ENCODE assay signal across 8 mouse cellular contexts in genomic region chr10:80754594-80755290, GRCm38 (mm10). TPM values are rescaled to one million over a fixed set of nuclear protein-coding genes. Genes with fewer than 3 reads are reported as not detected.
DNase-seq lines count a peak whose midpoint lies in the region; ATAC-seq lines count a peak whose summit lies in the region.

Gene Dot1l, plus strand, starts transcription at chr10:80755206.

- no peaks in the 10 kb centered on the region for H3K27me3 ChIP-seq in forebrain, embryonic 11.5 days (ENCODE audit: control insufficient read depth, insufficient read depth, low read length)
- H3K27me3 ChIP-seq in heart, embryonic 16.5 days (ENCODE audit: control insufficient read depth, insufficient read depth, low read length) = no peaks in the 10 kb centered on the region
- H3K27me3 ChIP-seq in liver, embryonic 15.5 days = no peaks in the 10 kb centered on the region
- H3K27me3 ChIP-seq in neural tube, embryonic 12.5 days (replicated peaks) = no peaks in the 10 kb centered on the region

- H3K27ac ChIP-seq in forebrain, embryonic 11.5 days (ENCODE audit: low read depth, low read length) = peak within 1 kb of the TSS; percentile 66
- H3K27ac ChIP-seq in heart, embryonic 16.5 days (ENCODE audit: low read length) = peak within 1 kb of the TSS; percentile 89
- peak within 1 kb of the TSS; percentile 87 for H3K27ac ChIP-seq in liver, embryonic 15.5 days (replicated peaks)
- peak within 1 kb of the TSS; percentile 87 for H3K27ac ChIP-seq in neural tube, embryonic 12.5 days

- peak within 1 kb of the TSS; percentile 98 for H3K4me3 ChIP-seq in forebrain, embryonic 11.5 days (ENCODE audit: low read depth, low read length)
- peak within 1 kb of the TSS; percentile 97 for H3K4me3 ChIP-seq in heart, embryonic 16.5 days (ENCODE audit: low read length)
- peak within 1 kb of the TSS; percentile 96 for H3K4me3 ChIP-seq in liver, embryonic 15.5 days (replicated peaks)
- peak within 1 kb of the TSS; percentile 99 for H3K4me3 ChIP-seq in neural tube, embryonic 12.5 days

- no peaks in the 10 kb centered on the region for H3K9me3 ChIP-seq in forebrain, embryonic 11.5 days (ENCODE audit: control insufficient read depth, low read length)
- H3K9me3 ChIP-seq in heart, embryonic 16.5 days (replicated peaks; ENCODE audit: control insufficient read depth, low read length) = no peaks in the 10 kb centered on the region
- H3K9me3 ChIP-seq in liver, embryonic 15.5 days (replicated peaks) = no peaks in the 10 kb centered on the region
- no peaks in the 10 kb centered on the region for H3K9me3 ChIP-seq in neural tube, embryonic 12.5 days

- H3K4me2 ChIP-seq in forebrain, embryonic 11.5 days (ENCODE audit: low read depth, low read length, severe bottlenecking) = peak within 1 kb of the TSS; percentile 83
- H3K4me2 ChIP-seq in heart, embryonic 16.5 days (ENCODE audit: low read depth, low read length) = peak within 1 kb of the TSS; percentile 86
- H3K4me2 ChIP-seq in liver, embryonic 15.5 days = peak within 1 kb of the TSS; percentile 81
- peak within 1 kb of the TSS; percentile 93 for H3K4me2 ChIP-seq in neural tube, embryonic 12.5 days (replicated peaks)

- H3K9ac ChIP-seq in forebrain, embryonic 11.5 days (ENCODE audit: low read length) = peak within 1 kb of the TSS; percentile 99
- peak within 1 kb of the TSS; percentile 97 for H3K9ac ChIP-seq in heart, embryonic 16.5 days (ENCODE audit: low read length)
- peak within 1 kb of the TSS; percentile 90 for H3K9ac ChIP-seq in liver, embryonic 15.5 days
- peak within 1 kb of the TSS; percentile 98 for H3K9ac ChIP-seq in neural tube, embryonic 12.5 days

- H3K4me1 ChIP-seq in forebrain, embryonic 11.5 days (replicated peaks; ENCODE audit: control insufficient read depth, insufficient read depth, low read length) = peaks cover 17% of the 10 kb centered on the region
- peaks cover 56% of the 10 kb centered on the region for H3K4me1 ChIP-seq in heart, embryonic 16.5 days (ENCODE audit: control insufficient read depth, insufficient read depth, low read length)
- H3K4me1 ChIP-seq in liver, embryonic 15.5 days (replicated peaks) = peaks cover 73% of the 10 kb centered on the region
- peaks cover 44% of the 10 kb centered on the region for H3K4me1 ChIP-seq in neural tube, embryonic 12.5 days

- peak; percentile 88 for ATAC-seq in forebrain, embryonic 11.5 days (replicated peaks; ENCODE audit: low FRiP score)
- ATAC-seq in heart, embryonic 16.5 days (replicated peaks; ENCODE audit: extremely low read depth, insufficient read depth, low FRiP score) = peak; percentile 77
- ATAC-seq in liver, embryonic 15.5 days (ENCODE audit: insufficient read depth) = peak; percentile 93
- ATAC-seq in neural tube, embryonic 12.5 days (ENCODE audit: low FRiP score, low read depth) = peak; percentile 87

- H3K36me3 ChIP-seq in forebrain, embryonic 11.5 days (ENCODE audit: control insufficient read depth, insufficient read depth, low read length) = no peaks in the 10 kb centered on the region
- no peaks in the 10 kb centered on the region for H3K36me3 ChIP-seq in heart, embryonic 16.5 days (ENCODE audit: control insufficient read depth, insufficient read depth)
- H3K36me3 ChIP-seq in liver, embryonic 15.5 days (replicated peaks) = 0 out of 2 replicates have a peak, but pooled peaks cover 5% of the 10 kb centered on the region
- no peaks in the 10 kb centered on the region for H3K36me3 ChIP-seq in neural tube, embryonic 12.5 days

- DNase-seq in CD8-positive naive resting alpha-beta T cell, adult 2 months (ENCODE audit: low read depth in 2 of 2, low spot score in 2 of 2) = peak; percentile 98 to 99
- peak; percentile 93 for DNase-seq in c-Kit-positive CD71-negative TER-119-negative erythroid progenitor cells, embryonic 14.5 days (ENCODE audit: low read depth)
- peak; percentile 100 for DNase-seq in forebrain, embryonic 11.5 days (ENCODE audit: low spot score)
- peak; percentile 98 to 99 for DNase-seq in kidney, postnatal 36 days
- DNase-seq in telencephalon, adult 2 months (ENCODE audit: low read depth, low spot score) = peak; percentile 91

- WGBS in forebrain, embryonic 11.5 days = 2% methylated on average over 27 of the region's 57 CpGs
- WGBS in heart, embryonic 16.5 days = 1% methylated on average over 56 of the region's 57 CpGs
- WGBS in liver, embryonic 15.5 days (ENCODE audit: insufficient replicate concordance) = under 1% methylated on average over 57 of the region's 57 CpGs
- 1% methylated on average over 40 of the region's 57 CpGs for WGBS in neural tube, embryonic 12.5 days

RNA-seq across cellular contexts. Expression of gene Dot1l, which starts in this region (rescaled TPM):
- 34.5 and 34.9 TPM in 2 replicates for polyA plus RNA-seq in forebrain, embryonic 11.5 days (2014; fragmentation: Nextera tagmentation; extraction: Ambion mirVana)
- polyA plus RNA-seq in heart, embryonic 16.5 days (2015; fragmentation: Nextera tagmentation; extraction: Ambion mirVana) = 18.8 and 19.2 TPM in 2 replicates
- 8.1 and 9.3 TPM in 2 replicates for polyA plus RNA-seq in liver, embryonic 15.5 days (2015; fragmentation: Nextera tagmentation; extraction: Ambion mirVana)
- 26.3 and 26.5 TPM in 2 replicates for polyA plus RNA-seq in neural tube, embryonic 12.5 days (2016; fragmentation: Nextera tagmentation; extraction: Ambion mirVana)

Comparison
In these comparisons a context has a peak if more than half of its experiments do, and no peak if none do; other contexts are left out.
1. Peak in every context shown above with its lines: DNase-seq, ATAC-seq, H3K4me3 ChIP-seq and H3K27ac ChIP-seq.